33 mouse cellular contexts compared by ENCODE assay signal in genomic region chr1:75227653-75228052, GRCm38 (mm10). TPM values are rescaled to one million over a fixed set of nuclear protein-coding genes. Genes with fewer than 3 reads are reported as not detected.
DNase-seq lines count a peak whose midpoint lies in the region; ATAC-seq and TF ChIP-seq lines count a peak whose summit lies in the region.
"Had no signal": no experiment of that assay in that cellular context is flagged by ENCODE, and none has a peak within 500 bp of the region (broad histone marks: within the 10 kb centered on the region; RNA-seq: fewer than 3 reads in every experiment).

No protein-coding gene starts in this region.

- H3K9me3 ChIP-seq in liver, embryonic 13.5 days (replicated peaks), result no peaks in the 10 kb centered on the region
- H3K9me3 ChIP-seq in liver, embryonic 12.5 days (replicated peaks), result no peaks in the 10 kb centered on the region
- H3K9me3 ChIP-seq in MEL (replicated peaks; ENCODE audit: insufficient read depth, low read length), result no peaks in the 10 kb centered on the region
- H3K9me3 ChIP-seq: embryonic facial prominence, embryonic 12.5 days; embryonic facial prominence, embryonic 15.5 days; G1E; heart, embryonic 13.5 days; hindbrain, embryonic 10.5 days; hindbrain, embryonic 13.5 days; intestine, embryonic 15.5 days had no signal

- no peaks in the 10 kb centered on the region for H3K27me3 ChIP-seq in liver, embryonic 13.5 days
- H3K27me3 ChIP-seq in liver, embryonic 12.5 days (replicated peaks), result no peaks in the 10 kb centered on the region
- H3K27me3 ChIP-seq in MEL (ENCODE audit: control insufficient read depth in 1 of 2, insufficient read depth in 2 of 2, low read length in 2 of 2), result no peaks in the 10 kb centered on the region
- H3K27me3 ChIP-seq: embryonic facial prominence, embryonic 15.5 days; intestine, embryonic 15.5 days had no signal

- H3K27ac ChIP-seq in gastrocnemius, adult 2 months, result peak overlapping the region; percentile 54
- 0 out of 2 replicates have a peak overlapping the region, but pooled peaks have one; percentile 92 for H3K27ac ChIP-seq in liver, embryonic 13.5 days
- H3K27ac ChIP-seq in liver, embryonic 12.5 days, result no peak overlapping the region
- peak overlapping the region; percentile 53 for H3K27ac ChIP-seq in MEL (ENCODE audit: control insufficient read depth, low read depth, low read length)
- H3K27ac ChIP-seq: embryonic facial prominence, embryonic 12.5 days; embryonic facial prominence, embryonic 15.5 days; heart, embryonic 13.5 days; hindbrain, embryonic 10.5 days; hindbrain, embryonic 13.5 days; intestine, embryonic 15.5 days had no signal

- no peak for TF ChIP-seq POLR2A in MEL (IDR thresholded peaks at IDR 0.05; ENCODE audit: control insufficient read depth in 1 of 2, insufficient read depth in 1 of 2, low read depth in 1 of 2, low read length in 2 of 2, poor library complexity in 1 of 2)

- no peaks in the 10 kb centered on the region for H3K36me3 ChIP-seq in liver, embryonic 13.5 days
- H3K36me3 ChIP-seq in liver, embryonic 12.5 days, result no peaks in the 10 kb centered on the region
- peaks cover 0 to 61% of the 10 kb centered on the region in 2 experiments; a peak in 2 of 4 replicates for H3K36me3 ChIP-seq in MEL (ENCODE audit: control insufficient read depth in 1 of 2, insufficient read depth in 2 of 2, low read length in 2 of 2)
- H3K36me3 ChIP-seq: embryonic facial prominence, embryonic 12.5 days; embryonic facial prominence, embryonic 15.5 days; G1E; heart, embryonic 13.5 days; hindbrain, embryonic 10.5 days; hindbrain, embryonic 13.5 days; intestine, embryonic 15.5 days had no signal

- whole genome bisulfite sequencing in liver, embryonic 13.5 days (ENCODE audit: insufficient replicate concordance), result 68% methylated on average over 1 of the region's 1 CpGs
- WGBS in liver, embryonic 12.5 days (ENCODE audit: insufficient replicate concordance), result 88% methylated on average over 1 of the region's 1 CpGs

- no peak for TF ChIP-seq RAD21 in MEL (IDR thresholded peaks at IDR 0.05; ENCODE audit: low read depth, low read length)

- no peak for DNase-seq in gastrocnemius, adult 2 months
- no peak for DNase-seq in gastrocnemius, adult 8-10 months (ENCODE audit: low spot score in 2 of 2)
- DNase-seq in liver, embryonic 13.5 days, result no peak
- no peak for DNase-seq in MEL (ENCODE audit: low read depth, low spot score)
- DNase-seq in cerebellum, adult 8-10 months, result no peak
- DNase-seq in thymus, postnatal 10 days (ENCODE audit: low spot score in 2 of 2), result no peak
- no peak for DNase-seq in urinary bladder, postnatal 36 days (ENCODE audit: low spot score in 2 of 2)
- DNase-seq: adrenal gland, adult 2 months; adrenal gland, postnatal 14 days; cerebellum, adult 11-12 months; cerebellum, adult 9-10 months; cerebellum, postnatal 14 days; forebrain, postnatal 0 days; gastrocnemius, postnatal 14 days; heart, adult 11 months; heart, postnatal 36 days; kidney, adult 11 months; kidney, adult 8-10 months had no signal

- no peak overlapping the region for H3K4me3 ChIP-seq in gastrocnemius, adult 2 months
- no peak overlapping the region for H3K4me3 ChIP-seq in liver, embryonic 13.5 days (replicated peaks)
- H3K4me3 ChIP-seq in liver, embryonic 12.5 days, result no peak overlapping the region
- no peak overlapping the region for H3K4me3 ChIP-seq in MEL (ENCODE audit: control insufficient read depth in 1 of 2, insufficient read depth in 1 of 2, low read depth in 2 of 2, low read length in 2 of 2)
- H3K4me3 ChIP-seq: embryonic facial prominence, embryonic 12.5 days; embryonic facial prominence, embryonic 15.5 days; heart, embryonic 13.5 days; hindbrain, embryonic 10.5 days; hindbrain, embryonic 13.5 days; intestine, embryonic 15.5 days had no signal

- no peak overlapping the region for H3K9ac ChIP-seq in liver, embryonic 13.5 days
- no peak overlapping the region for H3K9ac ChIP-seq in liver, embryonic 12.5 days
- peak overlapping the region; percentile 37 for H3K9ac ChIP-seq in MEL (ENCODE audit: control insufficient read depth, low read depth, low read length, poor library complexity, severe bottlenecking)
- H3K9ac ChIP-seq: embryonic facial prominence, embryonic 12.5 days; embryonic facial prominence, embryonic 15.5 days; forebrain, postnatal 0 days; heart, embryonic 13.5 days; hindbrain, embryonic 13.5 days; intestine, embryonic 15.5 days had no signal

- no peaks in the 10 kb centered on the region; the same call in 1 of the 2 replicates for H3K79me2 ChIP-seq in MEL (ENCODE audit: control insufficient read depth, insufficient read depth, low read length, poor library complexity)

- ATAC-seq in liver, embryonic 13.5 days (ENCODE audit: low read depth), result no peak
- ATAC-seq in liver, embryonic 12.5 days, result no peak
- ATAC-seq: forebrain, embryonic 14.5 days; forebrain, postnatal 0 days; hindbrain, embryonic 16.5 days; intestine, embryonic 15.5 days had no signal

- TF ChIP-seq EP300 in MEL (IDR thresholded peaks at IDR 0.05; ENCODE audit: low read depth in 1 of 2, low read length in 2 of 2), result no peak

- intact Hi-C loops in gastrocnemius, adult 2 months (cut with DNase I), result no loop called here

- no peak overlapping the region for H3K4me2 ChIP-seq in liver, embryonic 13.5 days
- no peak overlapping the region for H3K4me2 ChIP-seq in liver, embryonic 12.5 days
- H3K4me2 ChIP-seq: embryonic facial prominence, embryonic 12.5 days; embryonic facial prominence, embryonic 15.5 days; heart, embryonic 13.5 days; hindbrain, embryonic 13.5 days; intestine, embryonic 15.5 days had no signal

- H3K4me1 ChIP-seq in liver, embryonic 13.5 days (replicated peaks), result peaks cover 76% of the 10 kb centered on the region
- peaks cover 75% of the 10 kb centered on the region for H3K4me1 ChIP-seq in liver, embryonic 12.5 days
- peaks cover 38 to 74% of the 10 kb centered on the region in 2 experiments for H3K4me1 ChIP-seq in MEL (ENCODE audit: control insufficient read depth in 1 of 2, insufficient read depth in 2 of 2, low read length in 2 of 2)
- H3K4me1 ChIP-seq: embryonic facial prominence, embryonic 12.5 days; embryonic facial prominence, embryonic 15.5 days; hindbrain, embryonic 10.5 days; hindbrain, embryonic 13.5 days had no signal

- no peak for TF ChIP-seq CTCF in gastrocnemius, adult 2 months (IDR thresholded peaks at IDR 0.05)
- TF ChIP-seq CTCF in MEL (IDR thresholded peaks at IDR 0.05 in 2 of 3, conservative IDR thresholded peaks at IDR 0.05 in 1 of 3; ENCODE audit: control insufficient read depth in 1 of 3, insufficient read depth in 1 of 3, low read depth in 2 of 3, low read length in 3 of 3, poor library complexity in 1 of 3, severe bottlenecking in 1 of 3), result no peak

TF ChIP-seq in MEL, 35 proteins besides CTCF, POLR2A, EP300 and RAD21 (continues in another document):
- TF ChIP-seq POLR2AphosphoS5 (IDR thresholded peaks at IDR 0.05; ENCODE audit: borderline replicate concordance, low read depth, low read length) (no peak), JUND (IDR thresholded peaks at IDR 0.05; ENCODE audit: low read depth, low read length) (no peak), MXI1 (IDR thresholded peaks at IDR 0.05; ENCODE audit: low read depth, low read length) (no peak), TCF12 (IDR thresholded peaks at IDR 0.05; ENCODE audit: low read depth, low read length) (no peak), MAFK (IDR thresholded peaks at IDR 0.05; ENCODE audit: borderline replicate concordance, low read depth, low read length) (no peak)

RNA-seq across cellular contexts. Expression of gene A630095N17Rik, which starts 4.2 kb away (rescaled TPM):
- total RNA-seq in gastrocnemius, adult 2 months (2021), result not detected
- not detected for total RNA-seq in gastrocnemius, adult 8-10 months (2022)
- polyA plus RNA-seq in liver, embryonic 13.5 days (2015; fragmentation: Nextera tagmentation; extraction: Ambion mirVana), result not detected in 2 replicates
- not detected in 2 replicates for polyA plus RNA-seq in liver, embryonic 12.5 days (2016; fragmentation: Nextera tagmentation; extraction: Ambion mirVana)
- 0.46 and 0.58 TPM in 2 replicates for total RNA-seq in MEL (2012; rRNA removed)
- under 1 TPM in 1 of 2 experiments, not detected in 1; 0.82 TPM for polyA plus RNA-seq in MEL (2012; ENCODE audit: insufficient read depth in 1 of 2, insufficient read length in 2 of 2, low read depth in 1 of 2, low replicate concordance in 2 of 2, missing spikeins in 1 of 2)
- total RNA-seq: adrenal gland, adult 2 months; adrenal gland, postnatal 14 days; adrenal gland, postnatal 4 days; forebrain, postnatal 0 days; G1E; gastrocnemius, postnatal 14 days; gastrocnemius, postnatal 4 days; heart, adult 8-10 months; heart, postnatal 36 days had no signal
- polyA plus RNA-seq: adrenal gland, adult 2 months; embryonic facial prominence, embryonic 12.5 days; embryonic facial prominence, embryonic 15.5 days; forebrain, embryonic 11.5 days; forebrain, embryonic 14.5 days; frontal cortex, adult 2 months; G1E; heart, embryonic 13.5 days; hindbrain, embryonic 10.5 days; hindbrain, embryonic 13.5 days; hindbrain, embryonic 16.5 days; intestine, embryonic 15.5 days had no signal

RNA-seq across cellular contexts. Expression of gene Tuba4a, which starts 8.0 kb away (rescaled TPM):
- total RNA-seq in gastrocnemius, adult 2 months (2021), result 1,000 to 10,000 TPM; 1,043 to 1,330 TPM
- 1,000 to 10,000 TPM; 1,243 to 1,380 (median 1,348) TPM for total RNA-seq in gastrocnemius, adult 8-10 months (2022)
- polyA plus RNA-seq in liver, embryonic 13.5 days (2015; fragmentation: Nextera tagmentation; extraction: Ambion mirVana), result 456 and 508 TPM in 2 replicates
- polyA plus RNA-seq in liver, embryonic 12.5 days (2016; fragmentation: Nextera tagmentation; extraction: Ambion mirVana), result 465 and 490 TPM in 2 replicates
- total RNA-seq in MEL (2012; rRNA removed), result 385 and 396 TPM in 2 replicates
- polyA plus RNA-seq in MEL (2012; ENCODE audit: insufficient read depth in 1 of 2, insufficient read length in 2 of 2, low read depth in 1 of 2, low replicate concordance in 2 of 2, missing spikeins in 1 of 2), result 100 to 1,000 TPM in 1 of 2 experiments, not detected in 1; 439 TPM

RNA-seq across cellular contexts. Expression of gene Dnajb2, which starts 8.6 kb away (rescaled TPM):
- 10 to 100 TPM; 83.2 to 88.9 TPM for total RNA-seq in gastrocnemius, adult 2 months (2021)
- 10 to 100 TPM; 84.3 to 97.1 (median 85.1) TPM for total RNA-seq in gastrocnemius, adult 8-10 months (2022)
- 31.2 and 34.7 TPM in 2 replicates for polyA plus RNA-seq in liver, embryonic 13.5 days (2015; fragmentation: Nextera tagmentation; extraction: Ambion mirVana)
- 27.2 and 27.8 TPM in 2 replicates for polyA plus RNA-seq in liver, embryonic 12.5 days (2016; fragmentation: Nextera tagmentation; extraction: Ambion mirVana)
- total RNA-seq in MEL (2012; rRNA removed), result 10.3 and 12.9 TPM in 2 replicates
- polyA plus RNA-seq in MEL (2012; ENCODE audit: insufficient read depth in 1 of 2, insufficient read length in 2 of 2, low read depth in 1 of 2, low replicate concordance in 2 of 2, missing spikeins in 1 of 2), result 10 to 100 TPM in 1 of 2 experiments, not detected in 1; 18.9 TPM

RNA-seq across cellular contexts. Expression of gene Stk16, which starts 17.0 kb away (rescaled TPM):
- 10 to 100 TPM; 18.8 to 20.2 TPM for total RNA-seq in gastrocnemius, adult 2 months (2021)
- 10 to 100 TPM; 15.2 to 20.5 (median 19.6) TPM for total RNA-seq in gastrocnemius, adult 8-10 months (2022)
- 90.7 and 90.8 TPM in 2 replicates for polyA plus RNA-seq in liver, embryonic 13.5 days (2015; fragmentation: Nextera tagmentation; extraction: Ambion mirVana)
- polyA plus RNA-seq in liver, embryonic 12.5 days (2016; fragmentation: Nextera tagmentation; extraction: Ambion mirVana), result 107 and 110 TPM in 2 replicates
- 83.2 and 110 TPM in 2 replicates for total RNA-seq in MEL (2012; rRNA removed)
- polyA plus RNA-seq in MEL (2012; ENCODE audit: insufficient read depth in 1 of 2, insufficient read length in 2 of 2, low read depth in 1 of 2, low replicate concordance in 2 of 2, missing spikeins in 1 of 2), result 100 to 1,000 TPM in 1 of 2 experiments, not detected in 1; 154 TPM

RNA-seq across cellular contexts. Expression of gene Glb1l, which starts 17.0 kb away (rescaled TPM):
- 1 to 10 TPM; 1.0 to 1.5 TPM for total RNA-seq in gastrocnemius, adult 2 months (2021)
- 1 to 10 TPM in 2 of 4 experiments, under 1 TPM in 2; 0.73 to 2.3 (median 1.3) TPM for total RNA-seq in gastrocnemius, adult 8-10 months (2022)
- polyA plus RNA-seq in liver, embryonic 13.5 days (2015; fragmentation: Nextera tagmentation; extraction: Ambion mirVana), result 3.8 and 5.0 TPM in 2 replicates
- polyA plus RNA-seq in liver, embryonic 12.5 days (2016; fragmentation: Nextera tagmentation; extraction: Ambion mirVana), result 5.2 and 6.1 TPM in 2 replicates
- total RNA-seq in MEL (2012; rRNA removed), result 4.0 and 7.6 TPM in 2 replicates
- polyA plus RNA-seq in MEL (2012; ENCODE audit: insufficient read depth in 1 of 2, insufficient read length in 2 of 2, low read depth in 1 of 2, low replicate concordance in 2 of 2, missing spikeins in 1 of 2), result 10 to 100 TPM in 1 of 2 experiments, not detected in 1; 13.0 TPM
